In genomic region chr3:51222834-51223460, GRCm38 (mm10) we compare ENCODE assay signal across 13 mouse cellular contexts. TPM values are rescaled to one million over a fixed set of nuclear protein-coding genes. Genes with fewer than 3 reads are reported as not detected.
A peak's percentile ranks its signal among the peaks of the same experiment; 100 is the strongest.
DNase-seq lines count a peak whose midpoint lies in the region; ATAC-seq and TF ChIP-seq lines count a peak whose summit lies in the region.
"Had no signal": no experiment of that assay in that cellular context is flagged by ENCODE, and none has a peak within 500 bp of the region (broad histone marks: within the 10 kb centered on the region; RNA-seq: fewer than 3 reads in every experiment).

No protein-coding gene starts in this region.

- no peaks in the 10 kb centered on the region for H3K9me3 ChIP-seq in heart, embryonic 12.5 days (replicated peaks)
- H3K9me3 ChIP-seq in lung, embryonic 16.5 days (ENCODE audit: control insufficient read depth, low read length): no peaks in the 10 kb centered on the region
- H3K9me3 ChIP-seq in limb, embryonic 10.5 days (replicated peaks): no peaks in the 10 kb centered on the region
- H3K9me3 ChIP-seq: embryonic facial prominence, embryonic 12.5 days had no signal

- H3K36me3 ChIP-seq in heart, embryonic 12.5 days: no peaks in the 10 kb centered on the region
- H3K36me3 ChIP-seq in lung, embryonic 16.5 days (ENCODE audit: control insufficient read depth, insufficient read depth, low read length): no peaks in the 10 kb centered on the region
- H3K36me3 ChIP-seq in myocyte (ENCODE audit: control insufficient read depth, insufficient read depth): no peaks in the 10 kb centered on the region
- 0 out of 2 replicates have a peak, but pooled peaks cover 2% of the 10 kb centered on the region for H3K36me3 ChIP-seq in limb, embryonic 10.5 days
- H3K36me3 ChIP-seq: embryonic facial prominence, embryonic 12.5 days had no signal

- DNase-seq in heart, adult 9 months (ENCODE audit: low spot score in 2 of 2): no peak
- DNase-seq in lung, postnatal 36 days: no peak
- peak; percentile 80 for DNase-seq in NIH3T3 (ENCODE audit: low read depth)
- DNase-seq in limb, embryonic 10.5 days (ENCODE audit: low spot score): no peak
- no peak for DNase-seq in left cerebral cortex, adult 11 months (ENCODE audit: low spot score)
- DNase-seq: cerebellum, adult 11 months; kidney, adult 11 months; layer of hippocampus, postnatal 36 days had no signal

- no peaks in the 10 kb centered on the region for H3K27me3 ChIP-seq in heart, embryonic 12.5 days (replicated peaks)
- no peaks in the 10 kb centered on the region for H3K27me3 ChIP-seq in lung, embryonic 16.5 days (ENCODE audit: control insufficient read depth, insufficient read depth, low read depth, low read length)
- no peaks in the 10 kb centered on the region for H3K27me3 ChIP-seq in myocyte (ENCODE audit: control insufficient read depth, insufficient read depth, insufficient read length)
- no peaks in the 10 kb centered on the region for H3K27me3 ChIP-seq in limb, embryonic 10.5 days (ENCODE audit: low read depth, poor library complexity, severe bottlenecking)
- H3K27me3 ChIP-seq: embryonic facial prominence, embryonic 12.5 days had no signal

- no peak overlapping the region for H3K4me3 ChIP-seq in heart, embryonic 12.5 days
- H3K4me3 ChIP-seq in lung, embryonic 16.5 days (ENCODE audit: low read length): no peak overlapping the region
- no peak overlapping the region for H3K4me3 ChIP-seq in myocyte
- H3K4me3 ChIP-seq in limb, embryonic 10.5 days: no peak overlapping the region; the same call in 1 of the 2 replicates

- H3K79me2 ChIP-seq in myocyte (ENCODE audit: control insufficient read depth, insufficient read depth): peaks cover 27% of the 10 kb centered on the region

- no peak overlapping the region for H3ac ChIP-seq in myocyte (ENCODE audit: control insufficient read depth, insufficient read length)

- TF ChIP-seq POLR2A in myocyte (IDR thresholded peaks at IDR 0.05; ENCODE audit: insufficient read length, low read depth): no peak

- H3K27ac ChIP-seq in heart, embryonic 12.5 days (ENCODE audit: poor library complexity, severe bottlenecking): no peak overlapping the region
- H3K27ac ChIP-seq in lung, embryonic 16.5 days (ENCODE audit: low read length): no peak overlapping the region
- H3K27ac ChIP-seq in limb, embryonic 10.5 days: no peak overlapping the region
- H3K27ac ChIP-seq: embryonic facial prominence, embryonic 12.5 days had no signal

- 0 out of 2 replicates have a peak overlapping the region, but pooled peaks have one; percentile 80 for H3K4me2 ChIP-seq in heart, embryonic 12.5 days
- H3K4me2 ChIP-seq in lung, embryonic 16.5 days (ENCODE audit: low read depth, low read length): peak overlapping the region; percentile 92; the same call in 1 of the 2 replicates
- H3K4me2 ChIP-seq in myocyte (ENCODE audit: low read depth): peak overlapping the region; percentile 75

- WGBS in heart, embryonic 12.5 days: 37% methylated on average over 10 of the region's 10 CpGs
- 42% methylated on average over 10 of the region's 10 CpGs for WGBS in lung, embryonic 16.5 days
- 39% methylated on average over 10 of the region's 10 CpGs for WGBS in limb, embryonic 10.5 days

- peaks cover 46% of the 10 kb centered on the region for H3K4me1 ChIP-seq in heart, embryonic 12.5 days (replicated peaks)
- peaks cover 19% of the 10 kb centered on the region for H3K4me1 ChIP-seq in lung, embryonic 16.5 days (replicated peaks; ENCODE audit: control insufficient read depth, insufficient read depth, low read length)
- peaks cover 39% of the 10 kb centered on the region for H3K4me1 ChIP-seq in limb, embryonic 10.5 days

- H3K9ac ChIP-seq in heart, embryonic 12.5 days: no peak overlapping the region
- H3K9ac ChIP-seq in lung, embryonic 16.5 days (ENCODE audit: low read length): no peak overlapping the region
- H3K9ac ChIP-seq: embryonic facial prominence, embryonic 12.5 days had no signal

- ATAC-seq in heart, embryonic 12.5 days (ENCODE audit: insufficient number of reproducible peaks, low FRiP score): no peak
- ATAC-seq in lung, embryonic 16.5 days (ENCODE audit: low read depth): no peak
- ATAC-seq: activated CD4-positive, CD25-positive, alpha-beta regulatory T cell, adult 4 months had no signal

TF ChIP-seq in myocyte, 11 proteins besides CTCF, POLR2A, EP300 and RAD21:
- TF ChIP-seq REST (IDR thresholded peaks at IDR 0.05; ENCODE audit: insufficient read depth, insufficient read length) (no peak), POLR2AphosphoS2 (IDR thresholded peaks at IDR 0.05; ENCODE audit: insufficient read length, low read depth) (no peak), E2F4 (IDR thresholded peaks at IDR 0.05; ENCODE audit: insufficient read depth) (no peak), SRF (IDR thresholded peaks at IDR 0.05; ENCODE audit: control insufficient read depth, insufficient read length, low read depth) (no peak), TCF12 (IDR thresholded peaks at IDR 0.05; ENCODE audit: insufficient read depth, poor library complexity, severe bottlenecking) (no peak), TCF3 (IDR thresholded peaks at IDR 0.05; ENCODE audit: insufficient read length, low read depth) (no peak), MYOG (IDR thresholded peaks at IDR 0.05; ENCODE audit: control insufficient read depth in 1 of 3, insufficient read depth in 1 of 3, insufficient read length in 2 of 3, low read depth in 2 of 3) (no peak), USF1 (IDR thresholded peaks at IDR 0.05; ENCODE audit: low read depth) (no peak), MYOD1 (IDR thresholded peaks at IDR 0.05; ENCODE audit: control insufficient read depth in 1 of 3, insufficient read length in 2 of 3, low read depth in 2 of 3) (no peak), CEBPB (IDR thresholded peaks at IDR 0.05; ENCODE audit: insufficient read depth, poor library complexity, severe bottlenecking) (no peak), MAX (IDR thresholded peaks at IDR 0.05; ENCODE audit: low read depth) (no peak)

RNA-seq across cellular contexts. Expression of gene Noct, which starts 1.3 kb away (rescaled TPM):
- 12.4 and 14.0 TPM in 2 replicates for polyA plus RNA-seq in heart, embryonic 12.5 days (2016; fragmentation: Nextera tagmentation; extraction: Ambion mirVana)
- polyA plus RNA-seq in lung, embryonic 16.5 days (2015; fragmentation: Nextera tagmentation; extraction: Ambion mirVana): 5.3 and 5.6 TPM in 2 replicates
- 7.2 TPM for polyA plus RNA-seq in myocyte (2012; fragmentation: generic; extraction: Trizol)
- polyA plus RNA-seq in limb, embryonic 10.5 days (2016; fragmentation: Nextera tagmentation; extraction: Ambion mirVana): 11.0 and 11.9 TPM in 2 replicates
